Mouse (Mus musculus) gonadal fat pad, adult 2 months (tissue): ENCODE measurements around the gene Stmn3. TPM values are rescaled to one million over a fixed set of nuclear protein-coding genes. Genes with fewer than 3 reads are reported as not detected.
A peak's percentile ranks its signal among the peaks of the same experiment; 100 is the strongest.

Source experiments
- DNase-seq: peaks from one replicate; pipeline ENCODE4 v3.0.0-alpha.2; 2012; ENCODE audit warnings: low read depth
- polyA plus RNA-seq: library from polyadenylated mRNA; depleted of rRNA; stranded (reverse); fragments of >200 nt; gene quantifications from 2 replicates; pipeline ENCODE4 v1.2.3, GENCODE M21; 2012; rRNA removed

The Stmn3 gene
- 0.12 and 0.14 TPM in 2 replicates for polyA plus RNA-seq

GRCm38 (mm10) chr2:181314080-181314810 is at the start of gene Stmn3:
Gene Stmn3 (minus strand): TSS chr2:181314500.
- DNase-seq = no peak

- no peak for DNase-seq
Measured at GRCm38 (mm10) chr2:181363946-181364345, 49.6 kb upstream of the Stmn3 start.

GRCm38 (mm10) chr2:181356780-181357179 is 42.5 kb upstream of the Stmn3 start:
- DNase-seq = no peak

GRCm38 (mm10) chr2:181342766-181343165 is 28.5 kb upstream of the Stmn3 start:
- no peak for DNase-seq

GRCm38 (mm10) chr2:181340426-181340825 is 26.1 kb upstream of the Stmn3 start:
- DNase-seq = no peak

- DNase-seq = no peak
Measured at GRCm38 (mm10) chr2:181334023-181334422, 19.7 kb upstream of the Stmn3 start.

GRCm38 (mm10) chr2:181332542-181332941 is 18.2 kb upstream of the Stmn3 start:
- no peak for DNase-seq

GRCm38 (mm10) chr2:181326098-181326497 is 11.8 kb upstream of the Stmn3 start:
- no peak for DNase-seq

GRCm38 (mm10) chr2:181322136-181322535 is 7.8 kb upstream of the Stmn3 start:
- DNase-seq = no peak

GRCm38 (mm10) chr2:181320103-181320499 is 5.8 kb upstream of the Stmn3 start:
- no peak for DNase-seq

GRCm38 (mm10) chr2:181319248-181320102 is 5.2 kb upstream of the Stmn3 start, which contains the start of gene Rtel1:
Gene Rtel1 (plus strand): TSS chr2:181319739.
- peak; percentile 23 for DNase-seq

GRCm38 (mm10) chr2:181313344-181314079 is 788 bp downstream of the Stmn3 start:
- no peak for DNase-seq

GRCm38 (mm10) chr2:181313006-181313343 is 1.3 kb downstream of the Stmn3 start:
- DNase-seq = no peak

GRCm38 (mm10) chr2:181312435-181312834 is 1.9 kb downstream of the Stmn3 start:
- no peak for DNase-seq

- no peak for DNase-seq
Measured at GRCm38 (mm10) chr2:181307144-181307804, 7.0 kb downstream of the Stmn3 start.

GRCm38 (mm10) chr2:181304944-181305343 is 9.4 kb downstream of the Stmn3 start:
- DNase-seq = no peak

- no peak for DNase-seq
Measured at GRCm38 (mm10) chr2:181302041-181302440, 12.3 kb downstream of the Stmn3 start.

- DNase-seq = no peak
Measured at GRCm38 (mm10) chr2:181290937-181291336, 23.4 kb downstream of the Stmn3 start.

GRCm38 (mm10) chr2:181288691-181289090 is 25.6 kb downstream of the Stmn3 start:
- DNase-seq = no peak

- DNase-seq = peak; percentile 81
Measured at GRCm38 (mm10) chr2:181287958-181288350, 26.3 kb downstream of the Stmn3 start, which contains the start of gene Gmeb2. Gene Gmeb2 (minus strand): TSS chr2:181288035.

- DNase-seq = no peak
Measured at GRCm38 (mm10) chr2:181287338-181287957, 26.9 kb downstream of the Stmn3 start.
